Mouse (Mus musculus) small intestine, adult 2 months (tissue): ENCODE results near the gene Ffar4.

ENCODE experiments used
- CTCF ChIP-seq: fragments of 200-500 bp; IDR thresholded peaks from 2 replicates; pipeline ENCODE4 v1.5.1; 2012; ENCODE audit warnings: low read depth, mild to moderate bottlenecking, control low read depth, inconsistent platforms, low read length, moderate library complexity, mixed read lengths; ENCODE audit not compliant: insufficient replicate concordance, insufficient read length; ENCODE audit errors: extremely low read depth
- POLR2A ChIP-seq: fragments of 200-500 bp; IDR thresholded peaks from 2 replicates; pipeline ENCODE4 v1.6.1; 2012; ENCODE audit warnings: low read depth, mild to moderate bottlenecking, control low read depth, inconsistent platforms, low read length, moderate library complexity

DNA sequence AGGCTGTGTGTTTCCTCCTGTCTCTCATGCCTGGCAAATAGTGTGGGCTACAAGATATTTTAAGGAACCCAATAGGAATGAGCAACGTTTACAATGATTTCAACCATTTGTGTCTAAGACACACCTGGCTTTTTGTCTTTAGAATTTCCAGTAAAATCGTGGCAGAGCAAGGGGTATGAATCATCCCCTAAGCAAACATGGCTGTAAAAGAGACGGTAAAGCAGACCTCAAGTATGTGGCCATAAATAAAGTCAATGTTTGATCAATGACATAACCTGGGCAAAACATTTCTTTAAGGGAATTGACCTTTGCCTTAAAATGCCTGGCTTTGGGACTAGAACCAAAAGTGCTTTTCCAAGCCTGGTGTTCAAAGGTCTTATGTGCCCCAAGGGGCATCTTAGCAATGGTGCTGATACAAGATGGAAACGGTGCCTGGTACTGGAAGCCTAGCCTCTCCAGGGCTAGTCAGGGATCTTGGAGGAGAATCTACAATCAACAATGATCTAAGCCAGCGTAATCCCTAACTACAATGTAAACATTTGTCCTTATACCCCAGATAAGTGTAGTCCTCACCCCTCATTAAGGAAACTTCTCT, 13.8 kb upstream of the Ffar4 start:
- TF ChIP-seq CTCF (no peak), POLR2A (no peak)
